Mouse (Mus musculus) CH12.LX (cell line): ENCODE results near the gene Celf2.

Source experiments
- CTCF ChIP-seq, 2 experiments: IDR thresholded peaks in 1 of 2; conservative IDR thresholded peaks in 1 of 2; 2 replicates each; pipeline ENCODE4 v1.5.1; 2011 to 2012; ENCODE audit warnings: low read depth in 2 of 2, low read length in 2 of 2, improper control_type of control experiment in 1 of 2, inconsistent platforms in 1 of 2, mild to moderate bottlenecking in 1 of 2, moderate library complexity in 1 of 2
- E2F4 ChIP-seq: IDR thresholded peaks from 2 replicates; pipeline ENCODE4 v1.6.1; 2011; ENCODE audit warnings: low read depth, low read length, improper control_type of control experiment; ENCODE audit not compliant: insufficient replicate concordance
- EP300 ChIP-seq: IDR thresholded peaks from 2 replicates; pipeline ENCODE4 v1.6.1; 2011; ENCODE audit warnings: low read length, improper control_type of control experiment
- JUN ChIP-seq: IDR thresholded peaks from 2 replicates; pipeline ENCODE4 v1.6.1; 2011; ENCODE audit warnings: low read depth, mild to moderate bottlenecking, low read length, improper control_type of control experiment, moderate library complexity; ENCODE audit not compliant: insufficient read depth
- MAX ChIP-seq: IDR thresholded peaks from 2 replicates; pipeline ENCODE4 v1.6.1; 2011; ENCODE audit warnings: low read length, improper control_type of control experiment
- MAZ ChIP-seq: IDR thresholded peaks from 2 replicates; pipeline ENCODE4 v1.6.1; 2012; ENCODE audit warnings: low read depth, mild to moderate bottlenecking, inconsistent platforms, low read length, improper control_type of control experiment, moderate library complexity
- MYC ChIP-seq: IDR thresholded peaks from 2 replicates; pipeline ENCODE4 v1.6.1; 2011; ENCODE audit warnings: low read depth, mild to moderate bottlenecking, improper control_type of control experiment, low read length
- POLR2A ChIP-seq: IDR thresholded peaks from 2 replicates; pipeline ENCODE4 v1.6.1; 2011; ENCODE audit warnings: low read depth, mild to moderate bottlenecking, improper control_type of control experiment, low read length
- RCOR1 ChIP-seq: conservative IDR thresholded peaks from 2 replicates; pipeline ENCODE4 v1.6.1; 2012; ENCODE audit warnings: low read depth, mild to moderate bottlenecking, inconsistent platforms, low read length, improper control_type of control experiment
- SIN3A ChIP-seq: IDR thresholded peaks from 2 replicates; pipeline ENCODE4 v1.6.1; 2012; ENCODE audit warnings: low read length, improper control_type of control experiment, inconsistent platforms
- ZKSCAN1 ChIP-seq: IDR thresholded peaks from 2 replicates; pipeline ENCODE4 v1.6.1; 2012; ENCODE audit warnings: low read depth, inconsistent platforms, low read length, improper control_type of control experiment, borderline replicate concordance
- ZMIZ1 ChIP-seq: IDR thresholded peaks from 2 replicates; pipeline ENCODE4 v1.6.1; 2012; ENCODE audit warnings: low read depth, mild to moderate bottlenecking, inconsistent platforms, low read length, improper control_type of control experiment

GRCm38 (mm10) chr2:7346703-7347461 lies 162.5 kb downstream of the Celf2 start:
- no peak for TF ChIP-seq ZMIZ1
- no peak for TF ChIP-seq MAZ
- no peak for TF ChIP-seq EP300
- no peak for TF ChIP-seq E2F4
- TF ChIP-seq ZKSCAN1, result no peak
- no peak for TF ChIP-seq POLR2A
- no peak for TF ChIP-seq CTCF (conservative IDR thresholded peaks at IDR 0.05 in 1 of 2, IDR thresholded peaks at IDR 0.05 in 1 of 2; ENCODE audit: low read depth in 2 of 2, low read length in 2 of 2)
- TF ChIP-seq MYC, result no peak
- TF ChIP-seq RCOR1, result no peak
- TF ChIP-seq MAX, result no peak
- no peak for TF ChIP-seq JUN
- no peak for TF ChIP-seq SIN3A
